ENCODE assay signal across 8 mouse cellular contexts in the genomic region with DNA sequence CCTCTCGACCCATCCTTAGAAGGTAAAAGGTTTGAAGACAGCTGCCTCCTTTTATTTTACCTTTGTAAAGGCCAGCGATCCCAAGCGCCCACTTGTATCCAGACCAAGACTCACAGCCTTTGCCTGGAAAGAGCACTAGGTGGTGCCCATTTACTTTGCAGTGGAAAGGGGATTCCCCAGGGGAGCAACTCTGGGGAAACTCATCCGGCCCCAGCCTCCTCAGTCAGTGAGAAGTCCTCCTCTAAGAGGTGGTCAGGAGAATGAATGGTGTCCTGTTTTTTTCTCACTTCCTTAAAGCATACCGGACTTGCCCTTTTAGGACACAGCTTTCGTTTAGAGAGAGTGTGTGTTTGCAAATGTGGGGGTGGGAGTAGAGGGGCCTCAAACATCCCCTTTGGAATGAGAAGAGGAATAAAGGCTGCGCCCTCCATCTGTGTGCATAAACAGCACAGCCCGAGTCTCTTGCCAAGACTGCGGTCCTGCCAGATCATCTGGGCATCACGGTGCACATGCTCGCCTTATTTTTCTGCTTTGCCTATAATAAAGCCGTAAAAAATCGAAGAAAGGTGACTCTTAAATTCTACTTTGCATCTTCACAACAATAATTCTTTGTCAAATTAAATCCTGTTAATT. TPM values are rescaled to one million over a fixed set of nuclear protein-coding genes. Genes with fewer than 3 reads are reported as not detected.
A peak's percentile ranks its signal among the peaks of the same experiment; 100 is the strongest.
DNase-seq lines count a peak whose midpoint lies in the region; ATAC-seq and TF ChIP-seq lines count a peak whose summit lies in the region.

No protein-coding gene starts in this region.

- H3K27me3 ChIP-seq in CH12.LX (replicated peaks): no peaks in the 10 kb centered on the region
- H3K27me3 ChIP-seq in embryonic facial prominence, embryonic 10.5 days (replicated peaks; ENCODE audit: low read depth, poor library complexity, severe bottlenecking): no peaks in the 10 kb centered on the region
- H3K27me3 ChIP-seq in lung, postnatal 0 days (replicated peaks; ENCODE audit: insufficient read depth, low read length): no peaks in the 10 kb centered on the region

- peak; percentile 31 for TF ChIP-seq EP300 in CH12.LX (IDR thresholded peaks at IDR 0.05; ENCODE audit: low read length)
- no peak for TF ChIP-seq EP300 in lung, postnatal 0 days (IDR thresholded peaks at IDR 0.05)

- no peaks in the 10 kb centered on the region for H3K9me3 ChIP-seq in CH12.LX (replicated peaks; ENCODE audit: low read length)
- H3K9me3 ChIP-seq in embryonic facial prominence, embryonic 10.5 days: no peaks in the 10 kb centered on the region
- no peaks in the 10 kb centered on the region for H3K9me3 ChIP-seq in lung, postnatal 0 days (ENCODE audit: low read length)

- H3K9ac ChIP-seq in CH12.LX (ENCODE audit: insufficient read depth, low read depth): no peak overlapping the region
- no peak overlapping the region for H3K9ac ChIP-seq in lung, postnatal 0 days (replicated peaks; ENCODE audit: low read depth)

- no peaks in the 10 kb centered on the region for H3K36me3 ChIP-seq in CH12.LX (replicated peaks in 1 of 2; ENCODE audit: control insufficient read depth in 1 of 2, insufficient read depth in 1 of 2, low read length in 1 of 2)
- H3K36me3 ChIP-seq in embryonic facial prominence, embryonic 10.5 days (replicated peaks): no peaks in the 10 kb centered on the region
- H3K36me3 ChIP-seq in lung, postnatal 0 days (ENCODE audit: insufficient read depth, low read length): no peaks in the 10 kb centered on the region

- H3K4me2 ChIP-seq in CH12.LX (ENCODE audit: insufficient read depth, low read depth, poor library complexity, severe bottlenecking): peak overlapping the region; percentile 82
- H3K4me2 ChIP-seq in lung, postnatal 0 days (replicated peaks; ENCODE audit: low read depth, low read length): peak overlapping the region; percentile 50

- 17% methylated on average over 13 of the region's 13 CpGs for WGBS in embryonic facial prominence, embryonic 10.5 days
- 7% methylated on average over 13 of the region's 13 CpGs for WGBS in lung, postnatal 0 days

- peak; percentile 87 for TF ChIP-seq RAD21 in CH12.LX (IDR thresholded peaks at IDR 0.05; ENCODE audit: low read depth, low read length)

- in situ Hi-C loops in CH12.LX (cut with MboI; ENCODE audit: low pct_ligation_motif_present, low pct_unique_long_range_greater_than_20kb, low sequenced_read_pairs): no loop called here

- peak in 1 of 2 experiments; percentile 79; a peak in 2 of 4 replicates for TF ChIP-seq CTCF in CH12.LX (conservative IDR thresholded peaks at IDR 0.05 in 1 of 2, IDR thresholded peaks at IDR 0.05 in 1 of 2; ENCODE audit: low read depth in 2 of 2, low read length in 2 of 2)
- TF ChIP-seq CTCF in lung, postnatal 0 days (IDR thresholded peaks at IDR 0.05): peak; percentile 72

- no peak overlapping the region for H3K27ac ChIP-seq in CH12.LX (ENCODE audit: insufficient read depth, low read depth)
- peak overlapping the region; percentile 54 for H3K27ac ChIP-seq in embryonic facial prominence, embryonic 10.5 days (replicated peaks)
- H3K27ac ChIP-seq in lung, postnatal 0 days (ENCODE audit: low read length): no peak overlapping the region

- no peaks in the 10 kb centered on the region for H3K79me2 ChIP-seq in CH12.LX (replicated peaks; ENCODE audit: control insufficient read depth, extremely low read depth, insufficient read depth, poor library complexity, severe bottlenecking)

- ATAC-seq in lung, postnatal 0 days: peak; percentile 90

- H3K4me1 ChIP-seq in CH12.LX (ENCODE audit: control insufficient read depth in 1 of 2, insufficient read depth in 2 of 2): peaks cover 0 to 14% of the 10 kb centered on the region in 2 experiments; a peak in 2 of 4 replicates
- H3K4me1 ChIP-seq in embryonic facial prominence, embryonic 10.5 days: peaks cover 26% of the 10 kb centered on the region
- no peaks in the 10 kb centered on the region for H3K4me1 ChIP-seq in lung, postnatal 0 days (ENCODE audit: insufficient read depth, low read depth, low read length)

- dilution Hi-C loops in CH12.LX (cut with MboI; ENCODE audit: extremely low pct_ligation_motif_present, extremely low pct_unique_long_range_greater_than_20kb, low sequenced_read_pairs): no loop called here

- no peak overlapping the region for H3K4me3 ChIP-seq in CH12.LX (replicated peaks in 1 of 3; ENCODE audit: low read depth in 2 of 3, low read length in 2 of 3, poor library complexity in 1 of 3)
- peak overlapping the region; percentile 39 for H3K4me3 ChIP-seq in embryonic facial prominence, embryonic 10.5 days
- H3K4me3 ChIP-seq in lung, postnatal 0 days (ENCODE audit: low read depth, low read length): peak overlapping the region; percentile 28

- DNase-seq in CH12.LX (ENCODE audit: extremely low read depth): peak; percentile 69
- DNase-seq in adrenal gland, adult 2 months: peak; percentile 78
- peak; percentile 61 for DNase-seq in embryonic facial prominence, embryonic 10.5 days (ENCODE audit: low spot score)
- peak; percentile 24 for DNase-seq in heart, adult 8-10 months (ENCODE audit: low spot score)
- DNase-seq in kidney, adult 18-20 months: peak; percentile 3
- peak; percentile 82 for DNase-seq in lung, postnatal 0 days (ENCODE audit: low spot score)
- DNase-seq in retina, embryonic 14.5 days (ENCODE audit: low spot score): peak; percentile 77
- no peak for DNase-seq in natural killer cell, adult 2 months (ENCODE audit: low spot score in 2 of 2)

- no peak for TF ChIP-seq POLR2A in CH12.LX (IDR thresholded peaks at IDR 0.05; ENCODE audit: low read depth, low read length)

TF ChIP-seq in CH12.LX, 34 proteins besides CTCF, POLR2A, EP300 and RAD21:
- TF ChIP-seq RCOR1 (conservative IDR thresholded peaks at IDR 0.05; ENCODE audit: low read depth, low read length) (no peak; the same call in 1 of the 2 replicates), USF2 (conservative IDR thresholded peaks at IDR 0.05; ENCODE audit: low read depth, low read length) (no peak), POLR2AphosphoS2 (IDR thresholded peaks at IDR 0.05; ENCODE audit: low read depth, low read length) (no peak), TCF12 (IDR thresholded peaks at IDR 0.05; ENCODE audit: low read depth, low read length) (no peak), MAX (IDR thresholded peaks at IDR 0.05; ENCODE audit: low read length) (no peak), GABPA (IDR thresholded peaks at IDR 0.05; ENCODE audit: insufficient replicate concordance, low read depth, low read length) (no peak), JUN (IDR thresholded peaks at IDR 0.05; ENCODE audit: insufficient read depth, low read depth, low read length) (no peak), UBTF (IDR thresholded peaks at IDR 0.05; ENCODE audit: low read depth, low read length) (no peak), NRF1 (IDR thresholded peaks at IDR 0.05; ENCODE audit: low read depth, low read length) (no peak), ZNF384 (IDR thresholded peaks at IDR 0.05; ENCODE audit: low read depth, low read length) (peak; percentile 29), SIN3A (IDR thresholded peaks at IDR 0.05; ENCODE audit: low read length) (no peak), ETS1 (conservative IDR thresholded peaks at IDR 0.05; ENCODE audit: low read depth, low read length) (no peak), MYC (IDR thresholded peaks at IDR 0.05; ENCODE audit: low read depth, low read length) (no peak), HCFC1 (IDR thresholded peaks at IDR 0.05; ENCODE audit: low read depth, low read length) (no peak; the same call in 1 of the 2 replicates), BHLHE40 (IDR thresholded peaks at IDR 0.05; ENCODE audit: low read depth, low read length) (0 out of 2 replicates have a peak, but pooled peaks have one; percentile 12), MXI1 (IDR thresholded peaks at IDR 0.05; ENCODE audit: low read depth, low read length) (no peak), ZKSCAN1 (IDR thresholded peaks at IDR 0.05; ENCODE audit: borderline replicate concordance, low read depth, low read length) (no peak), TBP (conservative IDR thresholded peaks at IDR 0.05; ENCODE audit: low read depth, low read length) (no peak), SMC3 (IDR thresholded peaks at IDR 0.05; ENCODE audit: low read depth, low read length) (peak; percentile 72), PAX5 (IDR thresholded peaks at IDR 0.05; ENCODE audit: low read length) (no peak), JUND (conservative IDR thresholded peaks at IDR 0.05; ENCODE audit: low read depth, low read length) (no peak), ZC3H11A (IDR thresholded peaks at IDR 0.05; ENCODE audit: low read depth, low read length) (0 out of 2 replicates have a peak, but pooled peaks have one; percentile 4), MAFK (IDR thresholded peaks at IDR 0.05; ENCODE audit: insufficient replicate concordance, low read length) (no peak), ELF1 (IDR thresholded peaks at IDR 0.05; ENCODE audit: low read depth, low read length) (no peak), NELFE (IDR thresholded peaks at IDR 0.05; ENCODE audit: low read depth, low read length) (no peak), ZMIZ1 (IDR thresholded peaks at IDR 0.05; ENCODE audit: low read depth, low read length) (no peak), IRF4 (IDR thresholded peaks at IDR 0.05; ENCODE audit: low read depth, low read length) (peak; percentile 77), KAT2A (IDR thresholded peaks at IDR 0.05; ENCODE audit: insufficient replicate concordance, low read length) (0 out of 2 replicates have a peak, but pooled peaks have one; percentile 40), CHD2 (IDR thresholded peaks at IDR 0.05; ENCODE audit: low read length) (0 out of 2 replicates have a peak, but pooled peaks have one; percentile 20), E2F4 (IDR thresholded peaks at IDR 0.05; ENCODE audit: insufficient replicate concordance, low read depth, low read length) (no peak), USF1 (IDR thresholded peaks at IDR 0.05; ENCODE audit: low read depth, low read length) (no peak), MAZ (IDR thresholded peaks at IDR 0.05; ENCODE audit: low read depth, low read length) (peak; percentile 74; the same call in 1 of the 2 replicates), MEF2A (IDR thresholded peaks at IDR 0.05; ENCODE audit: borderline replicate concordance, low read depth, low read length) (no peak; the same call in 1 of the 2 replicates), CHD1 (IDR thresholded peaks at IDR 0.05; ENCODE audit: low read depth, low read length) (no peak)

RNA-seq across cellular contexts. Expression of gene Etaa1, which starts 57.5 kb away (rescaled TPM):
- 22.0 and 22.6 TPM in 2 replicates for total RNA-seq in CH12.LX (2012; rRNA removed)
- total RNA-seq in CH12.LX (2014; rRNA removed): 27.4 and 32.5 TPM in 2 replicates
- 37.9 and 38.5 TPM in 2 replicates for polyA plus RNA-seq in CH12.LX (2012; ENCODE audit: insufficient read length, low read depth)
- total RNA-seq in adrenal gland, adult 2 months (2021): 1 to 10 TPM; 6.8 to 8.8 TPM
- polyA plus RNA-seq in adrenal gland, adult 2 months (2012; rRNA removed): 0.57 and 0.84 TPM in 2 replicates
- 13.8 and 15.1 TPM in 2 replicates for polyA plus RNA-seq in embryonic facial prominence, embryonic 10.5 days (2016; fragmentation: Nextera tagmentation; extraction: Ambion mirVana)
- 1 to 10 TPM; 2.4 to 3.4 (median 2.6) TPM for total RNA-seq in heart, adult 8-10 months (2022)
- polyA plus RNA-seq in lung, postnatal 0 days (2015; fragmentation: Nextera tagmentation; extraction: Ambion mirVana): 5.2 and 5.3 TPM in 2 replicates

Comparison
In these comparisons a context has a peak if more than half of its experiments do, and no peak if none do; other contexts are left out.
1. DNase-seq: peak in CH12.LX (single experiment), adrenal gland, adult 2 months (single experiment), embryonic facial prominence, embryonic 10.5 days (single experiment), heart, adult 8-10 months (single experiment), kidney, adult 18-20 months (single experiment), lung, postnatal 0 days (single experiment) and retina, embryonic 14.5 days (single experiment); none in natural killer cell, adult 2 months (0 of 2).
2. H3K4me3 ChIP-seq: peak in embryonic facial prominence, embryonic 10.5 days (single experiment) and lung, postnatal 0 days (single experiment); none in CH12.LX (0 of 3).